Mouse (Mus musculus) cortical plate, adult 2 months (tissue): ENCODE data around the gene Usp42.

Experiments used
- CTCF ChIP-seq: fragments of 200-500 bp; IDR thresholded peaks from 2 replicates; pipeline ENCODE4 v1.5.1; 2011; ENCODE audit warnings: mild to moderate bottlenecking, control low read depth, low read length; ENCODE audit not compliant: insufficient read depth; ENCODE audit errors: extremely low read depth
- POLR2A ChIP-seq: fragments of 200-500 bp; IDR thresholded peaks from 2 replicates; pipeline ENCODE4 v1.6.1; 2011; ENCODE audit warnings: mild to moderate bottlenecking, low read length, control low read depth; ENCODE audit not compliant: insufficient read depth; ENCODE audit errors: extremely low read depth

DNA sequence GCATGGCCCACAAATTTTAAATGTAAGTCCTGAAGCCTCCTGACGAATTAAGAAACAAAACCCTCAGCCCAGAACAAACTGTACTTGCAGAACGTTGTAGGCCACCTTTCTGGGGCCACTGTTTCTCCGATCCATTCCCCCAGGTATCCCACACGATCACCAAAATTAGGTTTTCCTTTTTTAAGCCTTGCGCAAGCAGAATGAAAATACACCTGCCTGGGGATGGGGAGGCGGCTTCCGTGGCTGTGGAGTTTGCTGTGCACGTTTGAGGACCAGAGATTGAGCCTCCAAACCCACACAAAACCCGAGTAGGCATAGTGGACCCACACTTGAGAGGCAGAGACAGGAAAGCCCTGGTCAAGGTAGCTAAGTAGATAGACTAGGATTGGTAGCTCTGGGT, 41.7 kb downstream of the Usp42 start:
- no peak for TF ChIP-seq CTCF
- TF ChIP-seq POLR2A: no peak
